Mouse (Mus musculus): Measurements from ENCODE around the gene Foxg1. TPM values are rescaled to one million over a fixed set of nuclear protein-coding genes. Genes with fewer than 3 reads are reported as not detected.

Gene Foxg1
- polyA plus RNA-seq, 1 experiment from 2014 or later = 0.88 TPM

DNA sequence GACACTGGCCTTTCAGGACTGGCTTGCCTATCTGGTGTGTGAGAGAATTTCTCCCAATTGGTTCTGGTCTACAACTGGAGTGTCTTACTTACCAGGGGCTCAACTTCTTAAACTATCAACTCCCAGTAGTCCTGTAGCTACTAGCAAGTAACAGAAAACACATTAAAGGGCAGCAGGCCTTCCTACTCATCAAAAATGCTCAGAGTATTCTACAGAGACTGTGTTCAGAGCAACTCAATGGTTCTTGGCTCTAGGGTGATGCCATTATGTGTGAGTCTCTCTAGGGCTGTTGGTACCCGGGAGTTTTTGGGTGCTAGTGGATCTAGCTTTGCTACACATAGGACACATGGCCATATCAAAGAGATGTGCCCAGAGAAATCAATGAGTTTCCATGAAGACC is 3.5 kb upstream of the Foxg1 start:
- Histone ChIP-seq H3K27ac (replicated peaks) (no peak overlapping the region), H3K4me1 (replicated peaks) (peaks cover 15% of the 10 kb centered on the region), H3K4me2 (no peak overlapping the region), H3K4me3 (no peak overlapping the region), H3K9ac (no peak overlapping the region), H3K9me3 (no peaks in the 10 kb centered on the region), H3K36me3 (no peaks in the 10 kb centered on the region), H3K27me3 (peaks cover 83% of the 10 kb centered on the region)
- ATAC-seq (ENCODE audit: low FRiP score, low read depth) = no peak
- WGBS = 0% methylated on average over 1 of the region's 1 CpGs

DNA sequence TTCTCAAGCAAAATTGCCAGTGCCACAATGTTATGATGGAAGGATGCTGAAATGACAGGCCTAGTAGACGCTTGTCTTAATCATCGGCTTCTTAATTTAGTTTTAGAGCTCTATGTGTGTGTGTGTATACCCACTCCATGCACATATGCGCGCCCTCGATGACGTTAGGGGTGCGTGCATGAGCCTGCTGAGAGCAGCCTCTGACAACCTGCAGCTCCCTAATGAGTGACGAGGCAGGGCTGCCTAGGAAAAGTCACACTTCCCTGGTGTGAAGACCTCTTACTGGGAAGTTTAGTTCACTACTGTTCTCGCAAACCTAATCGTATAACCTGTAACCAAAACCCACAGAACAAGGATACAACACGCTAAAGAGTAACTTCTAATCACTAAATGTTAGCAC is 3.0 kb upstream of the Foxg1 start:
- Histone ChIP-seq H3K9me3 (no peaks in the 10 kb centered on the region), H3K4me2 (no peak overlapping the region), H3K27me3 (peaks cover 81% of the 10 kb centered on the region), H3K27ac (replicated peaks) (no peak overlapping the region), H3K4me3 (no peak overlapping the region), H3K36me3 (no peaks in the 10 kb centered on the region), H3K9ac (no peak overlapping the region), H3K4me1 (replicated peaks) (peaks cover 12% of the 10 kb centered on the region)
- no peak for ATAC-seq (ENCODE audit: low FRiP score, low read depth)
- 5% methylated on average over 11 of the region's 11 CpGs for WGBS

DNA sequence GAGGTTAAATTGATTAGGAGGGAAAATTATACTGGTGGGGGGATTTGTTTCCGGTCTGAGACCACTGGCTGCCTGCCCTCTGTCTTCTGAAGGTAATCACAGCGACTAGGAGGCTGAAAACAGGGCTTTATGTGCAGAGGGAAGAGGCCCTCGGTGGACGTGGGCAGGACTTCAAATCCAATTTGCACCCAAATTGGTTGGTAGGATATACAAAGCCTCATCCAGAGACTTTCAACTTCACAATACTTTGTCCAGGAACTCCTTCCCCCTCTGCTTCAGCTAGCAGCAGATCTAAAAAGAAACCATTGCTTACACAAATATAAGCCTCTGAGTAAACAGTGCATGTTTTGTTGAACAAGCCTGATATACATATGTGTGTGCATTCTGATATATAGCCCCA is 2.0 kb upstream of the Foxg1 start:
- no peaks in the 10 kb centered on the region for H3K9me3 ChIP-seq
- no peak overlapping the region for H3K4me3 ChIP-seq
- peaks cover 10% of the 10 kb centered on the region for H3K4me1 ChIP-seq (replicated peaks)
- no peak overlapping the region for H3K4me2 ChIP-seq
- peaks cover 82% of the 10 kb centered on the region for H3K27me3 ChIP-seq
- ATAC-seq (ENCODE audit: low FRiP score, low read depth) = no peak
- H3K9ac ChIP-seq = no peak overlapping the region
- WGBS = under 1% methylated on average over 4 of the region's 4 CpGs
- H3K36me3 ChIP-seq = no peaks in the 10 kb centered on the region
- H3K27ac ChIP-seq (replicated peaks) = no peak overlapping the region

DNA sequence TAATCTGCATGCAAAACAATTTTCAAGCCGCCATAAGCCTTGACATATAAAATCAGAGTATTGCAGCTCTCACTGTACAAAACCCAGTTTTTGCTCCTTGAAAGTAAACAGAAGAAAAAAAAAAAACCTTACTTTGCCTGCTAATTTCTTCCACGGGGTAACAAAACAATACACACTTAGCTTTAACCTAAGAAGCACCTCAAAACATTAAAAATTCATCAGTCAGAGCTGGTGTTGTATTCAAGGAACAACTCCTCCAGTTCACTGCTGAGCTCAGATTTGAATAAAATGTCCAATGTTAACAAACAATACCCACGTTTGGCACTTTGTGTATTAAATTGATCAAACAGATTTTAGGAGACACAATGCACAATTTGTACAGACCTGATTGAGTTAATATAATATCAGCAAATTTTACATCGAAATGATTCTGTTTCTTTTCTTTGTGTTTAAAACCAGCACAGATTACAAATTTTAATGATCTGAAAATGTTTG is 1.4 kb upstream of the Foxg1 start:
- H3K9me3 ChIP-seq = no peaks in the 10 kb centered on the region
- H3K4me1 ChIP-seq (replicated peaks) = peaks cover 10% of the 10 kb centered on the region
- H3K36me3 ChIP-seq = no peaks in the 10 kb centered on the region
- H3K4me3 ChIP-seq = no peak overlapping the region
- H3K27ac ChIP-seq (replicated peaks) = no peak overlapping the region
- H3K4me2 ChIP-seq = no peak overlapping the region
- H3K9ac ChIP-seq = no peak overlapping the region
- no peak for ATAC-seq (ENCODE audit: low FRiP score, low read depth)
- WGBS = 5% methylated on average over 4 of the region's 4 CpGs
- H3K27me3 ChIP-seq = peaks cover 82% of the 10 kb centered on the region

DNA sequence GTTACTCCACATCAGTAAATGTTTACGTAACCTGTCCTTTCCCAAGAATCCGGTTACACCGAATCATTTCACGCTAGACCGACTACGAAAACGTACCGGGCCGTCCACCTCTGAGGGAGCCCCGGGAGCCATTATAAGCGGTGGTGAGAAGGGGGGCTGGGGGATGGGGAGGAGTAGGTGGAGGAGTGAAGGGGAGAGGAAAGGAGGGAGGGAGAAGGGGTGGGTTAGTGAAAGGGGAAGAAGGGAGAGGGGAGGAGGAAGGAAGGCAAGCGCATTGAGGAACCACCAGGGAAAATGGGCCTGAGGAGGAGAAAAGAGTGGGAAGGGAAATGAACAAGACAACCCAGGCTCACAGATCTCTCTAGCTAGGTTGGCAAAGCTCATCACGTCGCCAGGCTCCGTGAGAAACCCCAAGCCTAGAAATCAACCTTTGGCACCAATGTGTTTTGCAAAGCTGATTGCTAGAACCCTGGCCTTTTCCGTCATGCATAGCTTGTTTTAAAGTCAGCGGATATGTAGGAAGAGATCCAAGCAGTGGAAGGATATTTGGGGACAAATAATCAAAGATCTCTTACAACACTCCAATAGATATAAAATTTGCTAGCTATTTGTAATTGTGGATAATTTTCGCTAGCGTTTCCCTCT is 617 bp upstream of the Foxg1 start:
- Histone ChIP-seq H3K27me3 (peaks cover 76% of the 10 kb centered on the region), H3K9ac (no peak overlapping the region), H3K4me3 (no peak overlapping the region), H3K36me3 (no peaks in the 10 kb centered on the region), H3K4me1 (replicated peaks) (peaks cover 10% of the 10 kb centered on the region), H3K4me2 (no peak overlapping the region), H3K9me3 (no peaks in the 10 kb centered on the region), H3K27ac (replicated peaks) (no peak overlapping the region)
- under 1% methylated on average over 19 of the region's 19 CpGs for WGBS
- ATAC-seq (ENCODE audit: low FRiP score, low read depth) = no peak

DNA sequence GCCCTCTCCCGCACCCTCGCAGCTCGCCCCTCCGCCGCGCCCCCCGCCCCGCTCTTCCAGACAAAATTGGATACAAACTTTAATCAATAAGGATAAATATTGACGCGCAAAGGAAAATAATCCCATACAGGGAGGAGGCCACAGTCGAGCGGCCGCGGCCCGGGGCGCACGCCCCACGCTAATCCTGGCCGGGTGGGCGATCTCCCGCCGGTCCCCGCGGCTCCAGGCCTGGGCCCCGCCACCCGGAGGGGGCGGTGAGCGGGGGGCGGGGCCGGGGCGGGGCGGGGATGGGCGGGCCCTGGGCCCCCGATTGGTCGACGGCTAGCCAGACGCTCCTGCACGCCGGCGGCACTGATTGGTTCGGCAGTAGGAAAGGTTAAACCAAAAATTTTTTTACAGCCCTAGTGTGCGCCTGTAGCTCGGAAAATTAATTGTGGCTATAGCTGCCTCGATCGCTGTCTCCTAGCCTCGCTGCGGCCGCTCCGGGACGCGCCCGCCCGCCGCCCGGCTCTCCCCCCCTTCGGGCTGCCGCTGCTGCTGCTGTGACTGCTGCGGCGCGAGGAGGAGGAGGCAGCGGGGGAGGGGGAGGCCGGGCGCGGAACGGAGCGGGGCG is 1.2 kb downstream of the Foxg1 start:
- H3K4me1 ChIP-seq (replicated peaks) = peaks cover 10% of the 10 kb centered on the region
- 1% methylated on average over 46 of the region's 67 CpGs for WGBS
- peak; percentile 73; the same call in 1 of the 2 replicates for ATAC-seq (ENCODE audit: low FRiP score, low read depth)
- H3K36me3 ChIP-seq = no peaks in the 10 kb centered on the region
- H3K27ac ChIP-seq (replicated peaks) = no peak overlapping the region
- peak overlapping the region; percentile 39 for H3K4me2 ChIP-seq
- no peak overlapping the region for H3K9ac ChIP-seq
- H3K27me3 ChIP-seq = peaks cover 66% of the 10 kb centered on the region
- H3K9me3 ChIP-seq = no peaks in the 10 kb centered on the region
- H3K4me3 ChIP-seq = peak overlapping the region; percentile 23

DNA sequence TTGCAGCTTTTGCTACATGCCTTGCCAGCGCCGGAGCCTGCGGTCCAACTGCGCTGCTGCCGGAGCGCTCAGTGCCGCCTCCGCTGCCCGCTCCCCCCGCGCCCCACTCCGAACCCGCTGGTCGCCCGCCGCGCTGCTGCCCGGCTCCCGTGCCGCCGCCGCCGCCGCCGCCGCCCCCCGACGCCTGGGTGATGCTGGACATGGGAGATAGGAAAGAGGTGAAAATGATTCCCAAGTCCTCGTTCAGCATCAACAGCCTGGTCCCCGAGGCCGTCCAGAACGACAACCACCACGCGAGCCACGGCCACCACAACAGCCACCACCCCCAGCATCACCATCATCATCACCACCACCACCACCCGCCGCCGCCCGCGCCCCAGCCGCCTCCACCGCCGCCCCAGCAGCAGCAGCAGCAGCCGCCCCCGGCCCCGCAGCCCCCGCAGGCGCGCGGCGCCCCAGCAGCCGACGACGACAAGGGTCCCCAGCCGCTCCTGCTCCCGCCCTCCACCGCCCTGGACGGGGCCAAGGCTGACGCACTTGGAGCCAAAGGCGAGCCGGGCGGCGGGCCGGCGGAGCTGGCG is 1.9 kb downstream of the Foxg1 start:
- Histone ChIP-seq H3K4me2 (0 out of 2 replicates have a peak overlapping the region, but pooled peaks have one; percentile 39), H3K27me3 (peaks cover 63% of the 10 kb centered on the region)

DNA sequence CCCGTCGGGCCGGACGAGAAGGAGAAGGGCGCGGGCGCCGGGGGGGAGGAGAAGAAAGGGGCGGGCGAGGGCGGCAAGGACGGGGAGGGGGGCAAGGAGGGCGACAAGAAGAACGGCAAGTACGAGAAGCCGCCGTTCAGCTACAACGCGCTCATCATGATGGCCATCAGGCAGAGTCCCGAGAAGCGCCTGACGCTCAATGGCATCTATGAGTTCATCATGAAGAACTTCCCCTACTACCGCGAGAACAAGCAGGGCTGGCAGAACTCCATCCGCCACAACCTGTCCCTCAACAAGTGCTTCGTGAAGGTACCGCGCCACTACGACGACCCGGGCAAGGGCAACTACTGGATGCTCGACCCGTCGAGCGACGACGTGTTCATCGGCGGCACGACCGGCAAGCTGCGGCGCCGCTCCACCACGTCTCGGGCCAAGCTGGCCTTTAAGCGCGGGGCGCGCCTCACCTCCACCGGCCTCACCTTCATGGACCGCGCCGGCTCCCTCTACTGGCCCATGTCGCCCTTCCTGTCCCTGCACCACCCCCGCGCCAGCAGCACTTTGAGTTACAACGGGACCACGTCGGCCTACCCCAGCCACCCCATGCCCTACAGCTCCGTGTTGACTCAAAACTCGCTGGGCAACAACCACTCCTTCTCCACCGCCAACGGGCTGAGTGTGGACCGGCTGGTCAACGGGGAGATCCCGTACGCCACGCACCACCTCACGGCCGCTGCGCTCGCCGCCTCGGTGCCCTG is 2.6 kb downstream of the Foxg1 start, which contains the start of gene Gm43517:
TSS of gene Gm43517 (plus strand) at position 299 of the 755 bp plus-strand sequence.
- Histone ChIP-seq H3K4me1 (replicated peaks) (peaks cover 10% of the 10 kb centered on the region), H3K36me3 (no peaks in the 10 kb centered on the region), H3K9ac (no peak within 1 kb of the TSS), H3K4me3 (peak within 1 kb of the TSS; percentile 23; the same call in 1 of the 2 replicates), H3K4me2 (peak within 1 kb of the TSS; percentile 39), H3K27me3 (peaks cover 62% of the 10 kb centered on the region), H3K27ac (replicated peaks) (no peak within 1 kb of the TSS), H3K9me3 (no peaks in the 10 kb centered on the region)
- WGBS = under 1% methylated on average over 75 of the region's 75 CpGs
- ATAC-seq (ENCODE audit: low FRiP score, low read depth) = peak; percentile 46

More for the DNA sequence above, 1.9 kb downstream of the Foxg1 start:
- no peak overlapping the region for H3K9ac ChIP-seq
- H3K27ac ChIP-seq (replicated peaks) = no peak overlapping the region
- H3K9me3 ChIP-seq = no peaks in the 10 kb centered on the region
- ATAC-seq (ENCODE audit: low FRiP score, low read depth) = 0 out of 2 replicates have a peak, but pooled peaks have one; percentile 12
- H3K36me3 ChIP-seq = no peaks in the 10 kb centered on the region
- peaks cover 10% of the 10 kb centered on the region for H3K4me1 ChIP-seq (replicated peaks)
- under 1% methylated on average over 63 of the region's 66 CpGs for WGBS
- peak overlapping the region; percentile 23; the same call in 1 of the 2 replicates for H3K4me3 ChIP-seq

DNA sequence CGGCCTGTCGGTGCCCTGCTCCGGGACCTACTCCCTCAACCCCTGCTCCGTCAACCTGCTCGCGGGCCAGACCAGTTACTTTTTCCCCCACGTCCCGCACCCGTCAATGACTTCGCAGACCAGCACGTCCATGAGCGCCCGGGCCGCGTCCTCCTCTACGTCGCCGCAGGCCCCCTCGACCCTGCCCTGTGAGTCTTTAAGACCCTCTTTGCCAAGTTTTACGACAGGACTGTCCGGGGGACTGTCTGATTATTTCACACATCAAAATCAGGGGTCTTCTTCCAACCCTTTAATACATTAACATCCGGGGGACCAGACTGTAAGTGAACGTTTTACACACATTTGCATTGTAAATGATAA is 3.2 kb downstream of the Foxg1 start:
- Histone ChIP-seq H3K27me3 (peaks cover 61% of the 10 kb centered on the region), H3K4me2 (no peak overlapping the region), H3K9me3 (no peaks in the 10 kb centered on the region), H3K4me3 (peak overlapping the region; percentile 6; the same call in 1 of the 2 replicates), H3K27ac (replicated peaks) (no peak overlapping the region), H3K36me3 (no peaks in the 10 kb centered on the region), H3K4me1 (replicated peaks) (peaks cover 10% of the 10 kb centered on the region), H3K9ac (no peak overlapping the region)
- ATAC-seq (ENCODE audit: low FRiP score, low read depth) = peak; percentile 5; the same call in 1 of the 2 replicates
- WGBS = 2% methylated on average over 23 of the region's 23 CpGs

DNA sequence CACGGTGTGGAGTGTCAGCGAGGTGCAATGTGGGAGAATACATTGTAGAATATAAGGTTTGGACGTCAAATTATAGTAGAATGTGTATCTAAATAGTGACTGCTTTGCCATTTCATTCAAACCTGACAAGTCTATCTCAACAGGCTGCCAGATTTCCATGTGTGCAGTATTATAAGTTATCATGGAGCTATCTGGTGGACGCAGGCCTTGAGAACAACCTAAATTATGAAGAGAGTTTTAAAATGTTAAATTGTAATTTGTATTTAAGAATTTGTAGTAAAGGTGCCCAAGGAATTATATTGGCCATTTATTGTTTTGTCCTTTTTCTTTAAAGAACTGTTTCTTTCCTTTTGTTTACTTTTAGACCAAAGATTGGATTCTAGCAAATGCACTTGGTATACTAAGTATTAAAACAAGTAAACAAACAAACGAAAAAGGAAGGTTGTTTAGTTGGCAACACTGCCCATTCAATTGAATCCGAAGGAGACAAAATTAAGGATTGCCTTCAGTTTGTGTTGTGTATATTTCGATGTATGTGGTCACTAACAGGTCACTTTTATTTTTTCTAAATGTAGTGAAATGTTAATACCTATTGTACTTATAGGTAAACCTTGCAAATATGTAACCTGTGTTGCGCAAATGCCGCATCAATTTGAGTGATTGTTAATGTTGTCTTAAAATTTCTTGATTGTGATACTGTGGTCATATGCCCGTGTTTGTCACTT is 3.8 kb downstream of the Foxg1 start:
- Histone ChIP-seq H3K27ac (replicated peaks) (no peak overlapping the region), H3K36me3 (no peaks in the 10 kb centered on the region), H3K4me2 (no peak overlapping the region), H3K9ac (no peak overlapping the region), H3K4me1 (replicated peaks) (peaks cover 13% of the 10 kb centered on the region), H3K9me3 (no peaks in the 10 kb centered on the region), H3K4me3 (peak overlapping the region; percentile 6; the same call in 1 of the 2 replicates), H3K27me3 (peaks cover 61% of the 10 kb centered on the region)
- ATAC-seq (ENCODE audit: low FRiP score, low read depth) = no peak
- 10% methylated on average over 10 of the region's 10 CpGs for WGBS

DNA sequence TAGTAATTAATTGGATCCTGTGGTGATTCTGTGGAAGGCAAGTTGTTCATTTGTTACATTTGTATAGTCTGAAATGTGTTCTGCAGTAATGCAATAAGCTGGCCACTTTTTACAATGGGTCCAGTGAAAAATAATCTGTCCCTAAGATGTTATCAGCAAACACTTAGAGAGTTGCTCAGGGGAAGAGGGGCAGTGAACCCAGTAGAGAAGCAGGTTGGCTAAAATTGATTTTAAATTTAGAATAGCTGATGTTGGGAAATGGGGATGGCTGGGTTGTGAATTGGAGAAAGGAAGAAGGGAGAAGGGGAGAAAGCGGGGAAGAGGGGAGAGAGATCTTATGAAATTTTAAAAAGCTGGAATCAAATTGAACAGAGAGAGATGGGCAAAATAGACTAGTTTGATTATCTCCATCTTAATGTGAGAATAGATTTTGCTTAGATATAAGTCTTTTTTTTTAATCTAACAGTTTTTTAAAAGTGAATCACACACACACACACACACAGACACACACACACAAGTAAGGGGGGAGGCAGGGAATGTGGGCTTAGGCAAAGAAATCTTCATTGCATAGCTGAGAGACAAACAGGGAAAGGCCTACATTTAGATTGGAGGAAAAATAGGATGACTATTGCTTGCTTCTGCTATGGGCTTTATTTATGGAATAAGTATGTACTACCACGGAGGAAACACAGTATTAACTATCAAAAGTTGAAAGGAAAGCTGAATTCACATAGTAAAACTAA is 5.6 kb downstream of the Foxg1 start:
- Histone ChIP-seq H3K4me1 (replicated peaks) (peaks cover 16% of the 10 kb centered on the region), H3K9ac (no peak overlapping the region), H3K27ac (replicated peaks) (no peak overlapping the region), H3K9me3 (no peaks in the 10 kb centered on the region), H3K4me2 (no peak overlapping the region), H3K4me3 (no peak overlapping the region), H3K27me3 (peaks cover 63% of the 10 kb centered on the region), H3K36me3 (no peaks in the 10 kb centered on the region)
- ATAC-seq (ENCODE audit: low FRiP score, low read depth) = no peak
- 4% methylated on average over 2 of the region's 2 CpGs for WGBS
